Mouse (Mus musculus) heart, embryonic 13.5 days (tissue): ENCODE data around the gene Gm17655. TPM values are rescaled to one million over a fixed set of nuclear protein-coding genes. Genes with fewer than 3 reads are reported as not detected.
A peak's percentile ranks its signal among the peaks of the same experiment; 100 is the strongest.

ENCODE experiments used
- ATAC-seq: fragments of 200-750 bp; cut with Nextera tagmentation; 2 replicates; pipeline ENCODE4 v1.8.0; 2017; ENCODE audit warnings: moderate TSS enrichment; ENCODE audit not compliant: insufficient number of reproducible peaks, low FRiP score, low TSS enrichment; ENCODE audit errors: extremely low read depth
- H3K27ac ChIP-seq: fragments of 300-500 bp; sonication (generic); replicated peaks from 2 replicates; pipeline ENCODE4 v1.5.1; 2015; ENCODE audit warnings: moderate library complexity, mild to moderate bottlenecking, inconsistent platforms
- H3K27me3 ChIP-seq: fragments of 300-500 bp; sonication (generic); replicated peaks from 2 replicates; pipeline ENCODE4 v1.6.1; 2015; ENCODE audit warnings: mild to moderate bottlenecking, inconsistent platforms
- H3K36me3 ChIP-seq: fragments of 300-500 bp; sonication (generic); 2 replicates; pipeline ENCODE4 v1.6.1; 2015; ENCODE audit warnings: mild to moderate bottlenecking, inconsistent platforms
- H3K4me1 ChIP-seq: fragments of 300-500 bp; sonication (generic); 2 replicates; pipeline ENCODE4 v1.6.1; 2015; ENCODE audit warnings: inconsistent platforms
- H3K4me2 ChIP-seq: fragments of 300-500 bp; sonication (generic); 2 replicates; pipeline ENCODE4 v1.6.1; 2015; ENCODE audit warnings: inconsistent platforms, mild to moderate bottlenecking, moderate library complexity
- H3K4me3 ChIP-seq: fragments of 300-500 bp; sonication (generic); 2 replicates; pipeline ENCODE4 v1.5.1; 2015; ENCODE audit warnings: moderate library complexity, mild to moderate bottlenecking, inconsistent platforms
- H3K9ac ChIP-seq: fragments of 300-500 bp; sonication (generic); 2 replicates; pipeline ENCODE4 v1.6.1; 2015; ENCODE audit warnings: inconsistent platforms, mild to moderate bottlenecking, moderate library complexity
- H3K9me3 ChIP-seq: fragments of 300-500 bp; sonication (generic); 2 replicates; pipeline ENCODE4 v1.6.1; 2016; ENCODE audit warnings: inconsistent platforms
- WGBS: fragments of 180-500 bp; shearing (Covaris S2); methylation state at CpG from one replicate; pipeline ENCODE4 v1.1.7; 2015; ENCODE audit warnings: mixed read lengths; 5-methylcytosine and 5-hydroxymethylcytosine counted together
- polyA plus RNA-seq: library from polyadenylated mRNA; unstranded; fragments of >200 nt; fragmentation: Nextera tagmentation; extraction: Ambion mirVana; gene quantifications from 2 replicates; pipeline ENCODE4 v1.2.1, GENCODE M21; 2015

Gm17655 gene
- polyA plus RNA-seq, 1 experiment from 2014 or later, result 3.4 TPM

- no peak for ATAC-seq
- 84% methylated on average over 13 of the region's 13 CpGs for WGBS
- H3K4me3 ChIP-seq, result peak overlapping the region; percentile 44; the same call in 1 of the 2 replicates
- H3K4me2 ChIP-seq, result peak overlapping the region; percentile 84
- H3K27me3 ChIP-seq, result peaks cover 29% of the 10 kb centered on the region
- H3K9ac ChIP-seq, result no peak overlapping the region
- H3K27ac ChIP-seq, result no peak overlapping the region
- no peaks in the 10 kb centered on the region for H3K9me3 ChIP-seq
- peaks cover 45% of the 10 kb centered on the region for H3K36me3 ChIP-seq
- peaks cover 35% of the 10 kb centered on the region for H3K4me1 ChIP-seq
Observed at GRCm38 (mm10) chr5:110102429-110102828, 30.1 kb upstream of the Gm17655 start.

GRCm38 (mm10) chr5:110101716-110102347 lies 29.5 kb upstream of the Gm17655 start:
- 9% methylated on average over 34 of the region's 34 CpGs for WGBS
- peak; percentile 39; the same call in 1 of the 2 replicates for ATAC-seq
- H3K27ac ChIP-seq, result no peak overlapping the region

GRCm38 (mm10) chr5:110100921-110101631 lies 28.8 kb upstream of the Gm17655 start:
- Histone ChIP-seq H3K4me2 (peak overlapping the region; percentile 84), H3K9ac (peak overlapping the region; percentile 67), H3K9me3 (no peaks in the 10 kb centered on the region), H3K4me3 (peak overlapping the region; percentile 44), H3K27ac (no peak overlapping the region), H3K27me3 (peaks cover 29% of the 10 kb centered on the region), H3K4me1 (peaks cover 25% of the 10 kb centered on the region), H3K36me3 (peaks cover 39% of the 10 kb centered on the region)
- ATAC-seq, result no peak; the same call in 1 of the 2 replicates
- WGBS, result 3% methylated on average over 36 of the region's 37 CpGs

More at GRCm38 (mm10) chr5:110101716-110102347, 29.5 kb upstream of the Gm17655 start:
- Histone ChIP-seq H3K9ac (peak overlapping the region; percentile 67), H3K36me3 (peaks cover 45% of the 10 kb centered on the region), H3K27me3 (peaks cover 29% of the 10 kb centered on the region), H3K4me1 (peaks cover 32% of the 10 kb centered on the region), H3K4me3 (peak overlapping the region; percentile 44), H3K4me2 (peak overlapping the region; percentile 84), H3K9me3 (no peaks in the 10 kb centered on the region)

- Histone ChIP-seq H3K27me3 (peaks cover 29% of the 10 kb centered on the region), H3K9ac (0 out of 2 replicates have a peak within 1 kb of the TSS, but pooled peaks have one; percentile 67), H3K4me3 (peak within 1 kb of the TSS; percentile 44), H3K9me3 (no peaks in the 10 kb centered on the region), H3K4me1 (peaks cover 28% of the 10 kb centered on the region), H3K4me2 (peak within 1 kb of the TSS; percentile 84), H3K36me3 (peaks cover 27% of the 10 kb centered on the region), H3K27ac (no peak within 1 kb of the TSS)
- WGBS, result 8% methylated on average over 25 of the region's 25 CpGs
- ATAC-seq, result 0 out of 2 replicates have a peak, but pooled peaks have one; percentile 29
Observed at GRCm38 (mm10) chr5:110099656-110100580, 27.6 kb upstream of the Gm17655 start, which contains the start of gene Plcxd1. Plcxd1 (plus strand) TSS chr5:110099969.

GRCm38 (mm10) chr5:110098991-110099477 lies 26.7 kb upstream of the Gm17655 start:
- no peak overlapping the region for H3K4me2 ChIP-seq
- 67% methylated on average over 1 of the region's 1 CpGs for WGBS
- no peaks in the 10 kb centered on the region for H3K9me3 ChIP-seq
- H3K36me3 ChIP-seq, result peaks cover 18% of the 10 kb centered on the region
- peaks cover 29% of the 10 kb centered on the region for H3K27me3 ChIP-seq
- no peak for ATAC-seq
- no peak overlapping the region for H3K9ac ChIP-seq
- no peak overlapping the region for H3K27ac ChIP-seq
- H3K4me3 ChIP-seq, result no peak overlapping the region
- H3K4me1 ChIP-seq, result peaks cover 33% of the 10 kb centered on the region

GRCm38 (mm10) chr5:110094847-110095213 lies 22.5 kb upstream of the Gm17655 start:
- 9% methylated on average over 4 of the region's 4 CpGs for WGBS
- peaks cover 11% of the 10 kb centered on the region; the same call in 1 of the 2 replicates for H3K27me3 ChIP-seq
- H3K4me1 ChIP-seq, result peaks cover 9% of the 10 kb centered on the region; the same call in 1 of the 2 replicates
- no peaks in the 10 kb centered on the region for H3K36me3 ChIP-seq
- no peak for ATAC-seq
- peak overlapping the region; percentile 80 for H3K4me2 ChIP-seq
- H3K9me3 ChIP-seq, result no peaks in the 10 kb centered on the region
- H3K27ac ChIP-seq, result peak overlapping the region; percentile 40; the same call in 1 of the 2 replicates
- peak overlapping the region; percentile 59 for H3K4me3 ChIP-seq
- peak overlapping the region; percentile 79 for H3K9ac ChIP-seq

- WGBS, result under 1% methylated on average over 24 of the region's 25 CpGs
- peak within 1 kb of the TSS; percentile 79 for H3K9ac ChIP-seq
- H3K4me1 ChIP-seq, result peaks cover 9% of the 10 kb centered on the region; the same call in 1 of the 2 replicates
- H3K36me3 ChIP-seq, result no peaks in the 10 kb centered on the region
- peak; percentile 91 for ATAC-seq
- H3K9me3 ChIP-seq, result no peaks in the 10 kb centered on the region
- H3K27ac ChIP-seq, result peak within 1 kb of the TSS; percentile 40; the same call in 1 of the 2 replicates
- peak within 1 kb of the TSS; percentile 59 for H3K4me3 ChIP-seq
- H3K4me2 ChIP-seq, result peak within 1 kb of the TSS; percentile 80
- H3K27me3 ChIP-seq, result peaks cover 8% of the 10 kb centered on the region; the same call in 1 of the 2 replicates
Observed at GRCm38 (mm10) chr5:110094030-110094846, 21.9 kb upstream of the Gm17655 start, which contains the start of gene Gm35315. Gm35315 (minus strand) TSS chr5:110094420.

- ATAC-seq, result no peak
- H3K27me3 ChIP-seq, result no peaks in the 10 kb centered on the region
Observed at GRCm38 (mm10) chr5:110091546-110091945, 19.2 kb upstream of the Gm17655 start.

GRCm38 (mm10) chr5:110086161-110086866 lies 14.0 kb upstream of the Gm17655 start:
- Histone ChIP-seq H3K36me3 (no peaks in the 10 kb centered on the region), H3K4me2 (peak overlapping the region; percentile 42), H3K9ac (no peak overlapping the region), H3K4me3 (no peak overlapping the region), H3K9me3 (peaks cover 7% of the 10 kb centered on the region), H3K27me3 (no peaks in the 10 kb centered on the region), H3K4me1 (no peaks in the 10 kb centered on the region), H3K27ac (no peak overlapping the region)
- ATAC-seq, result no peak
- 20% methylated on average over 14 of the region's 14 CpGs for WGBS

More at GRCm38 (mm10) chr5:110091546-110091945, 19.2 kb upstream of the Gm17655 start:
- Histone ChIP-seq H3K4me3 (no peak overlapping the region), H3K9me3 (no peaks in the 10 kb centered on the region), H3K4me1 (peaks cover 9% of the 10 kb centered on the region; the same call in 1 of the 2 replicates), H3K9ac (no peak overlapping the region), H3K4me2 (no peak overlapping the region), H3K36me3 (no peaks in the 10 kb centered on the region), H3K27ac (no peak overlapping the region)
- WGBS, result 62% methylated on average over 2 of the region's 2 CpGs
